8 mouse cellular contexts compared by ENCODE assay signal in the genomic region with DNA sequence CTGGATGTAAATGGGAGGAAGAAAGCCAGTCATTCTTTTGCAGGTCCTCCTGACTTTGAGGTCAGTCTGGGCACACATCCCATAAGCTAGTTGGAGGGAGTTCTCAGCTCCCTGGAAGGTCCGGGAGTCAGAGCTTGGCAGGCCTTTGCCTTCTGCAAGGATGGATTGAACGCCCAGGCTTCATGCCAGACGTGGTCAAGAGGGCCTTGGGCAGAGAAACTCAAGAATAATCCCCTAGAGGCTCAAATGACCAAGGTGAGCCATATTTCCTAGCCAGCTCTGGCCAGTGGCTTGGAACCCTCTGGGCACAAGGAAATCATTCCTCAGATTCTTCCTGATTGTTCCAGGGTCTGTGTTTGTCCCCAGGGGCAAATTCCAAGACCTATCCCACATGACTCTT. TPM values are rescaled to one million over a fixed set of nuclear protein-coding genes. Genes with fewer than 3 reads are reported as not detected.
DNase-seq lines count a peak whose midpoint lies in the region; ATAC-seq and TF ChIP-seq lines count a peak whose summit lies in the region.

No protein-coding gene starts in this region.

- TF ChIP-seq CTCF in liver, adult 2 months (IDR thresholded peaks at IDR 0.05; ENCODE audit: low read depth, low read length) = no peak

- 66% methylated on average over 3 of the region's 3 CpGs for WGBS in liver, adult 2 months
- WGBS in embryonic facial prominence, embryonic 13.5 days = 61% methylated on average over 3 of the region's 3 CpGs
- WGBS in kidney, embryonic 16.5 days = 55% methylated on average over 3 of the region's 3 CpGs
- WGBS in stomach, embryonic 14.5 days = 70% methylated on average over 3 of the region's 3 CpGs

- peaks cover 9% of the 10 kb centered on the region; the same call in 1 of the 2 replicates for H3K79me2 ChIP-seq in liver, adult 2 months (ENCODE audit: control insufficient read depth, insufficient read depth, low read length)

- ATAC-seq in embryonic facial prominence, embryonic 13.5 days (ENCODE audit: insufficient number of reproducible peaks, insufficient read depth, low FRiP score, low TSS enrichment, low read depth) = no peak
- no peak for ATAC-seq in kidney, embryonic 16.5 days (ENCODE audit: low FRiP score, low TSS enrichment)
- ATAC-seq in stomach, embryonic 14.5 days (ENCODE audit: insufficient number of reproducible peaks, insufficient read depth, low FRiP score, low read depth) = no peak

- H3K27ac ChIP-seq in liver, adult 2 months (replicated peaks; ENCODE audit: insufficient read depth, low read depth, low read length) = no peak overlapping the region
- no peak overlapping the region for H3K27ac ChIP-seq in embryonic facial prominence, embryonic 13.5 days
- H3K27ac ChIP-seq in kidney, embryonic 16.5 days (ENCODE audit: low read length) = no peak overlapping the region
- H3K27ac ChIP-seq in stomach, embryonic 14.5 days (ENCODE audit: low read length) = no peak overlapping the region

- no peak for TF ChIP-seq POLR2A in liver, adult 2 months (IDR thresholded peaks at IDR 0.05; ENCODE audit: extremely low read depth, insufficient read depth, low read length)

- no peaks in the 10 kb centered on the region for H3K27me3 ChIP-seq in liver, adult 2 months (ENCODE audit: control insufficient read depth, insufficient read depth, low read length)
- H3K27me3 ChIP-seq in embryonic facial prominence, embryonic 13.5 days = peaks cover 21% of the 10 kb centered on the region
- no peaks in the 10 kb centered on the region for H3K27me3 ChIP-seq in kidney, embryonic 16.5 days (ENCODE audit: insufficient read depth, low read length)
- H3K27me3 ChIP-seq in stomach, embryonic 14.5 days (ENCODE audit: control insufficient read depth, insufficient read depth, low read length) = no peaks in the 10 kb centered on the region; the same call in none of the 2 replicates

- no peaks in the 10 kb centered on the region for H3K36me3 ChIP-seq in liver, adult 2 months (ENCODE audit: control insufficient read depth, insufficient read depth, low read length)
- H3K36me3 ChIP-seq in embryonic facial prominence, embryonic 13.5 days = peaks cover 22% of the 10 kb centered on the region
- H3K36me3 ChIP-seq in kidney, embryonic 16.5 days (ENCODE audit: insufficient read depth, low read length) = peaks cover 12% of the 10 kb centered on the region
- H3K36me3 ChIP-seq in stomach, embryonic 14.5 days (ENCODE audit: control insufficient read depth, insufficient read depth, low read length) = peaks cover 2% of the 10 kb centered on the region; the same call in 1 of the 2 replicates

- DNase-seq in liver, adult 2 months (ENCODE audit: extremely low read depth, low read depth, low spot score) = peak; percentile 18
- no peak for DNase-seq in liver
- no peak for DNase-seq in thymus, adult 18-20 months
- DNase-seq in testis, postnatal 10 days (ENCODE audit: low spot score) = no peak
- DNase-seq in retina, embryonic 14.5 days (ENCODE audit: low spot score) = no peak

- H3K4me1 ChIP-seq in liver, adult 2 months (ENCODE audit: control insufficient read depth, insufficient read depth, low read length) = peaks cover 17% of the 10 kb centered on the region
- H3K4me1 ChIP-seq in embryonic facial prominence, embryonic 13.5 days = peaks cover 40% of the 10 kb centered on the region
- H3K4me1 ChIP-seq in kidney, embryonic 16.5 days (ENCODE audit: insufficient read depth, low read length) = peaks cover 34% of the 10 kb centered on the region
- peaks cover 9% of the 10 kb centered on the region; the same call in 1 of the 2 replicates for H3K4me1 ChIP-seq in stomach, embryonic 14.5 days (ENCODE audit: control insufficient read depth, insufficient read depth, low read length)

- H3K4me3 ChIP-seq in liver, adult 2 months (ENCODE audit: insufficient read depth, low read depth, low read length) = no peak overlapping the region
- H3K4me3 ChIP-seq in embryonic facial prominence, embryonic 13.5 days = no peak overlapping the region
- 0 out of 2 replicates have a peak overlapping the region, but pooled peaks have one; percentile 88 for H3K4me3 ChIP-seq in kidney, embryonic 16.5 days (ENCODE audit: low read length)
- H3K4me3 ChIP-seq in stomach, embryonic 14.5 days (ENCODE audit: low read depth, low read length) = no peak overlapping the region

- H3K4me2 ChIP-seq in embryonic facial prominence, embryonic 13.5 days = peak overlapping the region; percentile 99
- peak overlapping the region; percentile 99; the same call in 1 of the 2 replicates for H3K4me2 ChIP-seq in kidney, embryonic 16.5 days (replicated peaks; ENCODE audit: low read depth, low read length)
- 0 out of 2 replicates have a peak overlapping the region, but pooled peaks have one; percentile 10 for H3K4me2 ChIP-seq in stomach, embryonic 14.5 days (replicated peaks; ENCODE audit: low read depth, low read length)

- no peaks in the 10 kb centered on the region for H3K9me3 ChIP-seq in embryonic facial prominence, embryonic 13.5 days
- H3K9me3 ChIP-seq in kidney, embryonic 16.5 days (ENCODE audit: low read length) = no peaks in the 10 kb centered on the region
- no peaks in the 10 kb centered on the region for H3K9me3 ChIP-seq in stomach, embryonic 14.5 days (ENCODE audit: control insufficient read depth, low read depth, low read length)

- H3K9ac ChIP-seq in liver, adult 2 months (ENCODE audit: low read depth, low read length) = no peak overlapping the region
- peak overlapping the region; percentile 77 for H3K9ac ChIP-seq in embryonic facial prominence, embryonic 13.5 days
- H3K9ac ChIP-seq in kidney, embryonic 16.5 days (replicated peaks; ENCODE audit: low read length) = no peak overlapping the region
- no peak overlapping the region for H3K9ac ChIP-seq in stomach, embryonic 14.5 days (replicated peaks; ENCODE audit: low read depth, low read length)

RNA-seq across cellular contexts. Expression of a gene that starts 2.4 kb away (rescaled TPM):
- total RNA-seq in liver, adult 2 months (2014; rRNA removed) = 0.55 and 2.6 TPM in 2 replicates
- polyA plus RNA-seq in liver, adult 2 months (2012; rRNA removed) = 4.2 and 4.3 TPM in 2 replicates
- polyA plus RNA-seq in embryonic facial prominence, embryonic 13.5 days (2015; fragmentation: Nextera tagmentation; extraction: Ambion mirVana) = 7.5 and 8.2 TPM in 2 replicates
- 12.0 and 12.1 TPM in 2 replicates for polyA plus RNA-seq in kidney, embryonic 16.5 days (2015; fragmentation: Nextera tagmentation; extraction: Ambion mirVana)
- polyA plus RNA-seq in stomach, embryonic 14.5 days (2014; fragmentation: Nextera tagmentation; extraction: Ambion mirVana) = 6.2 and 8.5 TPM in 2 replicates

RNA-seq across cellular contexts. Expression of a gene that starts 7.4 kb away (rescaled TPM):
- 12.7 and 17.6 TPM in 2 replicates for total RNA-seq in liver, adult 2 months (2014; rRNA removed)
- 23.0 and 25.5 TPM in 2 replicates for polyA plus RNA-seq in liver, adult 2 months (2012; rRNA removed)
- 231 and 246 TPM in 2 replicates for polyA plus RNA-seq in embryonic facial prominence, embryonic 13.5 days (2015; fragmentation: Nextera tagmentation; extraction: Ambion mirVana)
- polyA plus RNA-seq in kidney, embryonic 16.5 days (2015; fragmentation: Nextera tagmentation; extraction: Ambion mirVana) = 209 and 211 TPM in 2 replicates
- polyA plus RNA-seq in stomach, embryonic 14.5 days (2014; fragmentation: Nextera tagmentation; extraction: Ambion mirVana) = 241 and 246 TPM in 2 replicates

RNA-seq across cellular contexts. Expression of a gene that starts 7.4 kb away (rescaled TPM):
- total RNA-seq in liver, adult 2 months (2014; rRNA removed) = 24.0 and 24.6 TPM in 2 replicates
- 45.8 and 52.1 TPM in 2 replicates for polyA plus RNA-seq in liver, adult 2 months (2012; rRNA removed)
- 137 and 143 TPM in 2 replicates for polyA plus RNA-seq in embryonic facial prominence, embryonic 13.5 days (2015; fragmentation: Nextera tagmentation; extraction: Ambion mirVana)
- polyA plus RNA-seq in kidney, embryonic 16.5 days (2015; fragmentation: Nextera tagmentation; extraction: Ambion mirVana) = 146 and 152 TPM in 2 replicates
- polyA plus RNA-seq in stomach, embryonic 14.5 days (2014; fragmentation: Nextera tagmentation; extraction: Ambion mirVana) = 108 and 116 TPM in 2 replicates

RNA-seq across cellular contexts. Expression of a gene that starts 9.6 kb away (rescaled TPM):
- total RNA-seq in liver, adult 2 months (2014; rRNA removed) = 13.8 and 14.5 TPM in 2 replicates
- polyA plus RNA-seq in liver, adult 2 months (2012; rRNA removed) = 38.5 and 43.7 TPM in 2 replicates
- 24.5 and 25.3 TPM in 2 replicates for polyA plus RNA-seq in embryonic facial prominence, embryonic 13.5 days (2015; fragmentation: Nextera tagmentation; extraction: Ambion mirVana)
- polyA plus RNA-seq in kidney, embryonic 16.5 days (2015; fragmentation: Nextera tagmentation; extraction: Ambion mirVana) = 24.8 and 25.6 TPM in 2 replicates
- polyA plus RNA-seq in stomach, embryonic 14.5 days (2014; fragmentation: Nextera tagmentation; extraction: Ambion mirVana) = 14.7 and 16.8 TPM in 2 replicates

RNA-seq across cellular contexts. Expression of a gene that starts 18.2 kb away (rescaled TPM):
- 2.2 and 3.4 TPM in 2 replicates for total RNA-seq in liver, adult 2 months (2014; rRNA removed)
- polyA plus RNA-seq in liver, adult 2 months (2012; rRNA removed) = 4.0 and 7.3 TPM in 2 replicates
- polyA plus RNA-seq in embryonic facial prominence, embryonic 13.5 days (2015; fragmentation: Nextera tagmentation; extraction: Ambion mirVana) = 6.9 and 7.9 TPM in 2 replicates
- 6.1 and 7.0 TPM in 2 replicates for polyA plus RNA-seq in kidney, embryonic 16.5 days (2015; fragmentation: Nextera tagmentation; extraction: Ambion mirVana)
- polyA plus RNA-seq in stomach, embryonic 14.5 days (2014; fragmentation: Nextera tagmentation; extraction: Ambion mirVana) = 5.9 and 8.5 TPM in 2 replicates

Comparison
In these comparisons a context has a peak if more than half of its experiments do, and no peak if none do; other contexts are left out.
1. H3K4me2 ChIP-seq: peak in every context shown above with its lines; median percentile 99 in embryonic facial prominence, embryonic 13.5 days; 99 in kidney, embryonic 16.5 days; 10 in stomach, embryonic 14.5 days.